Mouse (Mus musculus) midbrain, embryonic 13.5 days (tissue): ENCODE data around the gene Scpep1. TPM values are rescaled to one million over a fixed set of nuclear protein-coding genes. Genes with fewer than 3 reads are reported as not detected.
A peak's percentile ranks its signal among the peaks of the same experiment; 100 is the strongest.
"Not testable (repeated sequence)": the region's sequence is repeated elsewhere in the genome, so short reads cannot be mapped to it uniquely, and the experiment has no call there.

Experiments
- ATAC-seq: fragments of 200-750 bp; cut with Nextera tagmentation; 2 replicates; pipeline ENCODE4 v1.8.0; 2017; ENCODE audit warnings: mild to moderate bottlenecking, moderate TSS enrichment, moderate library complexity
- H3K27ac ChIP-seq: fragments of 300-500 bp; sonication (generic); 2 replicates; pipeline ENCODE4 v1.5.1; 2015; ENCODE audit warnings: inconsistent platforms, mild to moderate bottlenecking, moderate library complexity
- H3K27me3 ChIP-seq: fragments of 300-500 bp; sonication (generic); 2 replicates; pipeline ENCODE4 v1.6.1; 2015; ENCODE audit warnings: mild to moderate bottlenecking, inconsistent platforms
- H3K36me3 ChIP-seq: fragments of 300-500 bp; sonication (generic); 2 replicates; pipeline ENCODE4 v1.6.1; 2015; ENCODE audit warnings: mild to moderate bottlenecking, inconsistent platforms
- H3K4me1 ChIP-seq: fragments of 300-500 bp; sonication (generic); replicated peaks from 2 replicates; pipeline ENCODE4 v1.6.1; 2015; ENCODE audit warnings: inconsistent platforms
- H3K4me2 ChIP-seq: fragments of 300-500 bp; sonication (generic); replicated peaks from 2 replicates; pipeline ENCODE4 v1.6.1; 2015; ENCODE audit warnings: moderate library complexity, mild to moderate bottlenecking, inconsistent platforms
- H3K4me3 ChIP-seq: fragments of 300-500 bp; sonication (generic); replicated peaks from 2 replicates; pipeline ENCODE4 v1.5.1; 2015; ENCODE audit warnings: mild to moderate bottlenecking, inconsistent platforms
- H3K9ac ChIP-seq: fragments of 300-500 bp; sonication (generic); replicated peaks from 2 replicates; pipeline ENCODE4 v1.6.1; 2015; ENCODE audit warnings: mild to moderate bottlenecking, inconsistent platforms
- H3K9me3 ChIP-seq: fragments of 300-500 bp; sonication (generic); 2 replicates; pipeline ENCODE4 v1.6.1; 2016; ENCODE audit warnings: mild to moderate bottlenecking, inconsistent platforms
- WGBS: fragments of 180-500 bp; shearing (Covaris S2); methylation state at CpG from one replicate; pipeline ENCODE4 v1.1.7; 2015; 5-methylcytosine and 5-hydroxymethylcytosine counted together
- polyA plus RNA-seq: library from polyadenylated mRNA; unstranded; fragments of >200 nt; fragmentation: Nextera tagmentation; extraction: Ambion mirVana; gene quantifications from 2 replicates; pipeline ENCODE4 v1.2.1, GENCODE M21; 2015

Scpep1 gene
- polyA plus RNA-seq = 26.7 and 27.8 TPM in 2 replicates

GRCm38 (mm10) chr11:88955217-88955969 is at the start of gene Scpep1:
Gene Scpep1, minus strand, starts transcription at chr11:88955465.
- H3K4me1 ChIP-seq = peaks cover 13% of the 10 kb centered on the region
- peak; percentile 93 for ATAC-seq
- H3K36me3 ChIP-seq = peaks cover 11% of the 10 kb centered on the region; the same call in 1 of the 2 replicates
- no peaks in the 10 kb centered on the region for H3K9me3 ChIP-seq
- 5% methylated on average over 34 of the region's 34 CpGs for WGBS
- H3K27ac ChIP-seq = peak within 1 kb of the TSS; percentile 20; the same call in 1 of the 2 replicates
- H3K4me3 ChIP-seq = peak within 1 kb of the TSS; percentile 46
- peak within 1 kb of the TSS; percentile 57 for H3K4me2 ChIP-seq
- peak within 1 kb of the TSS; percentile 67 for H3K9ac ChIP-seq
- no peaks in the 10 kb centered on the region for H3K27me3 ChIP-seq

GRCm38 (mm10) chr11:89003726-89004125 is 48.5 kb upstream of the Scpep1 start:
- WGBS = 88% methylated on average over 4 of the region's 4 CpGs
- no peaks in the 10 kb centered on the region for H3K9me3 ChIP-seq
- H3K27ac ChIP-seq = no peak overlapping the region

DNA sequence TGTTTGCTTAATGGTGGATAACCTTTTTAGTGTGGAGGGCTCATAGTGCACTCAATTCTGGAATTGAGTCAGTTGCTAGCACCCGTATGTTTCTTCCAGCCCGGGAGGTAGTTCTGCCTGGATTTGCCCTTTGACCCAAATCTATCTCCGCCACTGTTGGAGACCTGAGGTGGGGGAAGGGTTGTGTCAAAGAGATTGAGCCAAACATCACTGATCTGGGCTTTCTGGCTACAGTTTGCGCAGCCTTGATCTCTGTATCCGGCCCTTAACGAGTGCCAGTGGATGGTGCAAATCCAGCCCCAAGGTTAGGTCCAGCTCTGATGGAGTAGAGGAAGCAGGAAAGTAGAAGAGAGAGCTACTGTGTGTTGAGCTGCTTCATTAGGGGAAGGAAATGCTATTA is 47.8 kb upstream of the Scpep1 start:
- Histone ChIP-seq H3K4me2 (no peak overlapping the region), H3K27me3 (peaks cover 24% of the 10 kb centered on the region), H3K4me3 (no peak overlapping the region), H3K9ac (no peak overlapping the region), H3K36me3 (no peaks in the 10 kb centered on the region), H3K27ac (no peak overlapping the region), H3K9me3 (no peaks in the 10 kb centered on the region), H3K4me1 (peaks cover 7% of the 10 kb centered on the region)
- WGBS = 66% methylated on average over 6 of the region's 6 CpGs
- ATAC-seq = no peak

More at GRCm38 (mm10) chr11:89003726-89004125, 48.5 kb upstream of the Scpep1 start:
- H3K4me2 ChIP-seq = no peak overlapping the region
- peaks cover 7% of the 10 kb centered on the region for H3K4me1 ChIP-seq
- peaks cover 18% of the 10 kb centered on the region for H3K27me3 ChIP-seq
- no peak overlapping the region for H3K4me3 ChIP-seq
- ATAC-seq = no peak
- no peaks in the 10 kb centered on the region for H3K36me3 ChIP-seq
- H3K9ac ChIP-seq = no peak overlapping the region

DNA sequence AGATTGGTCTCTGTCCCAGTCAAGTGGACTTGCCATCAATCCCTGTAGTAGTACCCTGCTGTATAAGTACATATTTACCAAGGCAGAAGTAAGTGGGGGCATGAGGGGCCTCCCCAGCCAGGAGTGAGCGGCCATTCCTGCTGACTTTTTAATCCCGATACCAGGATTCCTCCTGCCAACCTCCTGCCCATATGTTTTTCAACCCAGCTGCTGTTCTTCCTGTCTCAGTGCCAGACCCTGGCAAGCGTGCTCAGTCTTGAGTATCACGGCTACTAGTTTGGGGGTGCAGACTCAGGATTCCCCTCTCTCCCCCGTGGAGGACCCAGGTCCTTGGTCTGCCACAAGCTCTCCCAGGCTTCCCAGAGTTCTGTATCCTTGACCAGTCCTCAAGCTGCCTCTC is 47.4 kb upstream of the Scpep1 start:
- no peak overlapping the region for H3K4me2 ChIP-seq
- 86% methylated on average over 5 of the region's 5 CpGs for WGBS
- no peak overlapping the region for H3K9ac ChIP-seq
- peaks cover 7% of the 10 kb centered on the region for H3K4me1 ChIP-seq
- no peak overlapping the region for H3K27ac ChIP-seq
- no peak for ATAC-seq
- H3K27me3 ChIP-seq = peaks cover 27% of the 10 kb centered on the region
- no peaks in the 10 kb centered on the region for H3K36me3 ChIP-seq
- no peak overlapping the region for H3K4me3 ChIP-seq
- H3K9me3 ChIP-seq = no peaks in the 10 kb centered on the region

DNA sequence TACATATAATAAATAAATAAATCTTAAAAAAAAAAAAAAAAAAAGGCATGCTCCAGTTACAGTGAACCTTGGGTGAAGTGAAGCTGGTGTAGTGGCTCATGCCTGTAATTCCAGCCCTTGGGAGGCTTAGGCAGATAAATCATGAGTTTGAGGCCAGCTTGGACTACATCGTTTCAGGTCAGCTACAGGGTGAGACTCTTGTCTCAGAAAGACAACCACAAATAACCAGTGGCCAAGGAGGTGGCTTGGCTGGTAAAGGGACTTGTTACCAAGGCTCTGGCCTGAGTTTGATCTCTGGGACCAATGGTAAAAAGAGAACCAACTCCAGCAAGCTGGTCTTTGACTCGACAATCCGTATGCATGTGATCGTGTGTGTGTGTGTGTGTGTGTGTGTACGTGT is 46.8 kb upstream of the Scpep1 start:
- H3K4me3 ChIP-seq = no peak overlapping the region
- H3K9me3 ChIP-seq = no peaks in the 10 kb centered on the region
- 94% methylated on average over 5 of the region's 5 CpGs for WGBS
- H3K27ac ChIP-seq = no peak overlapping the region
- no peaks in the 10 kb centered on the region for H3K36me3 ChIP-seq
- peaks cover 27% of the 10 kb centered on the region for H3K27me3 ChIP-seq
- H3K4me2 ChIP-seq = no peak overlapping the region
- no peak for ATAC-seq
- peaks cover 7% of the 10 kb centered on the region for H3K4me1 ChIP-seq
- H3K9ac ChIP-seq = no peak overlapping the region

- peaks cover 27% of the 10 kb centered on the region for H3K27me3 ChIP-seq
- H3K36me3 ChIP-seq = no peaks in the 10 kb centered on the region
- no peak overlapping the region for H3K9ac ChIP-seq
- WGBS = 95% methylated on average over 7 of the region's 7 CpGs
- ATAC-seq = no peak
- H3K9me3 ChIP-seq = no peaks in the 10 kb centered on the region
- no peak overlapping the region for H3K4me2 ChIP-seq
- H3K4me3 ChIP-seq = no peak overlapping the region
- H3K4me1 ChIP-seq = peaks cover 7% of the 10 kb centered on the region
- H3K27ac ChIP-seq = no peak overlapping the region
Observed at GRCm38 (mm10) chr11:89001569-89001968, 46.3 kb upstream of the Scpep1 start.

- no peak for ATAC-seq
- Histone ChIP-seq H3K9me3 (no peaks in the 10 kb centered on the region), H3K36me3 (no peaks in the 10 kb centered on the region), H3K27ac (no peak overlapping the region), H3K4me2 (no peak overlapping the region), H3K4me1 (peaks cover 7% of the 10 kb centered on the region), H3K4me3 (no peak overlapping the region), H3K9ac (no peak overlapping the region), H3K27me3 (peaks cover 27% of the 10 kb centered on the region)
Observed at GRCm38 (mm10) chr11:89000527-89000819, 45.2 kb upstream of the Scpep1 start.

GRCm38 (mm10) chr11:88999723-89000526 is 44.7 kb upstream of the Scpep1 start:
- H3K9me3 ChIP-seq = no peaks in the 10 kb centered on the region
- H3K36me3 ChIP-seq = no peaks in the 10 kb centered on the region
- H3K27ac ChIP-seq = no peak overlapping the region
- WGBS = 36% methylated on average over 33 of the region's 33 CpGs
- peak overlapping the region; percentile 40 for H3K4me3 ChIP-seq
- no peak for ATAC-seq
- H3K27me3 ChIP-seq = peaks cover 27% of the 10 kb centered on the region
- H3K4me2 ChIP-seq = peak overlapping the region; percentile 52
- H3K4me1 ChIP-seq = peaks cover 7% of the 10 kb centered on the region
- H3K9ac ChIP-seq = peak overlapping the region; percentile 52

DNA sequence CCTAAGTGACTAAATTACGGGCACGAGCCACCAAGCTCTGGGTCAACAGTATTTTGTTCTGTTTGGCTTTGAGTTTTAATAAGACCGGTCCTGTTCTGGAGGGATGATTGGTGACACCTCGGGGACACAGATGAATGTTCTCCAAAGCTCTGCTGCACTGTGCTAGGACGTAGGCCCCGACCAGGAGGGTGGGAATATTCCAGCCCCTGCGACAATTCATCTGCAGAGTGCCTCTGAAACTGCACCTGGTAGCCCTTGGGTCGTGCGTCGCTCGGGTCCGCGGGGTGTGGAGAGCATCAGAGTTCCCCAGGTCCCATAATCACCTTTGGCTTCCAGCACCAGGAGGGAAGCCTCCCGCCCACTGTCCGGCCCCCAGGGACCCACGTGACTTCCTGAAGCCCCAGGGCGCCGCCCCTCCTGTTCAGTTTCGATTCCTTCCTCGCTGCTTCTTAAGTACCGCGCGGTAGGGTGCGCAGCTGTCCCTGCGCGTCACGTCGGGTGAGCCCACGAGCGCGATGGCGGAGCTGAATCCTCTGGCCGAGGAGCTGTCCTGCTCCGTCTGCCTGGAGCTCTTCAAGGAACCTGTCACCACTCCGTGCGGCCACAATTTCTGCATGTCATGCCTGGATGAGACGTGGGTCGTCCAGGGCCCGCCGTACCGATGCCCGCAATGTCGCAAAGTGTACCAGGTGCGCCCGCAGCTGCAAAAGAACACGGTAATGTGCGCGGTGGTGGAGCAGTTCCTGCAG is 43.9 kb upstream of the Scpep1 start, which contains the start of gene Trim25:
Gene Trim25, plus strand, starts transcription at position 403 of the 749 bp plus-strand sequence.
- WGBS = 3% methylated on average over 48 of the region's 48 CpGs
- Histone ChIP-seq H3K4me1 (peaks cover 7% of the 10 kb centered on the region), H3K27ac (no peak within 1 kb of the TSS), H3K9ac (peak within 1 kb of the TSS; percentile 52), H3K4me3 (peak within 1 kb of the TSS; percentile 40), H3K36me3 (no peaks in the 10 kb centered on the region), H3K27me3 (peaks cover 27% of the 10 kb centered on the region), H3K9me3 (no peaks in the 10 kb centered on the region), H3K4me2 (peak within 1 kb of the TSS; percentile 52)
- ATAC-seq = no peak

- no peaks in the 10 kb centered on the region for H3K36me3 ChIP-seq
- H3K4me1 ChIP-seq = peaks cover 7% of the 10 kb centered on the region
- 9% methylated on average over 3 of the region's 3 CpGs for WGBS
- H3K4me2 ChIP-seq = no peak overlapping the region
- peaks cover 27% of the 10 kb centered on the region for H3K27me3 ChIP-seq
- H3K27ac ChIP-seq = no peak overlapping the region
- ATAC-seq = no peak
- H3K9ac ChIP-seq = no peak overlapping the region
- no peak overlapping the region for H3K4me3 ChIP-seq
- no peaks in the 10 kb centered on the region for H3K9me3 ChIP-seq
Observed at GRCm38 (mm10) chr11:88998406-88998805, 43.1 kb upstream of the Scpep1 start.

DNA sequence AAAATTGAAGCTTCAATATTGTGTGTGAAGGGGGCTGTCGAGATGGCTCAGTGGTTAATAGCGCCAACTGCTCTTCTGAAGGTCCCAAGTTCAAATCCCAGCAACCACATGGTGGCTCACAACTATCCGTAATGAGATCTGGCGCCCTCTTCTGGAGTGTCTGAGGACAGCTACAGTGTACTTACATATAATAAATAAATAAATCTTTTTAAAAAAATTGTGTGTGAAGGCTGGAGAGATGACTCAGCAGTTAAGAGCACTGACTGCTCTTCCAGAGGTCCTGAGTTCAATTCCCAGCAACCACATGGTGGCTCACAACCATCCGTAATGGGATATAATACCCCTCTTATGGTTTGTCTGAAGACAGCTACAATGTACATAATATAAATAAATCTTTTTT is 42.1 kb upstream of the Scpep1 start:
- H3K9ac ChIP-seq, ATAC-seq, H3K4me2 ChIP-seq, H3K4me1 ChIP-seq, H3K4me3 ChIP-seq, H3K36me3 ChIP-seq, H3K27ac ChIP-seq, H3K9me3 ChIP-seq: not testable (repeated sequence)
- peaks cover 27% of the 10 kb centered on the region for H3K27me3 ChIP-seq
- 91% methylated on average over 5 of the region's 5 CpGs for WGBS

- Histone ChIP-seq H3K4me3 (no peak overlapping the region), H3K9me3 (no peaks in the 10 kb centered on the region), H3K27me3 (peaks cover 27% of the 10 kb centered on the region), H3K4me1 (peaks cover 7% of the 10 kb centered on the region), H3K4me2 (no peak overlapping the region), H3K27ac (no peak overlapping the region), H3K36me3 (peaks cover 1% of the 10 kb centered on the region), H3K9ac (no peak overlapping the region)
- 77% methylated on average over 7 of the region's 7 CpGs for WGBS
- ATAC-seq = no peak
Observed at GRCm38 (mm10) chr11:88996427-88996826, 41.2 kb upstream of the Scpep1 start.
